Mouse (Mus musculus) midbrain, embryonic 12.5 days (tissue): ENCODE measurements around the gene Fut8. TPM values are rescaled to one million over a fixed set of nuclear protein-coding genes. Genes with fewer than 3 reads are reported as not detected.

Experiments
- ATAC-seq: fragments of 200-750 bp; cut with Nextera tagmentation; 2 replicates; pipeline ENCODE4 v1.8.0; 2017; ENCODE audit warnings: low read depth, moderate TSS enrichment, moderate library complexity; ENCODE audit not compliant: low FRiP score
- H3K27ac ChIP-seq: fragments of 300-500 bp; sonication (generic); replicated peaks from 2 replicates; pipeline ENCODE4 v1.5.1; 2016; ENCODE audit warnings: mild to moderate bottlenecking
- H3K27me3 ChIP-seq: fragments of 300-500 bp; sonication (generic); 2 replicates; pipeline ENCODE4 v1.6.1; 2016; ENCODE audit warnings: mild to moderate bottlenecking
- H3K36me3 ChIP-seq: fragments of 300-500 bp; sonication (generic); 2 replicates; pipeline ENCODE4 v1.6.1; 2016
- H3K4me1 ChIP-seq: fragments of 300-500 bp; sonication (generic); 2 replicates; pipeline ENCODE4 v1.6.1; 2016
- H3K4me2 ChIP-seq: fragments of 300-500 bp; sonication (generic); replicated peaks from 2 replicates; pipeline ENCODE4 v1.6.1; 2016; ENCODE audit warnings: mild to moderate bottlenecking, moderate library complexity
- H3K4me3 ChIP-seq: fragments of 300-500 bp; sonication (generic); 2 replicates; pipeline ENCODE4 v1.5.1; 2016; ENCODE audit warnings: mild to moderate bottlenecking
- H3K9ac ChIP-seq: fragments of 300-500 bp; sonication (generic); replicated peaks from 2 replicates; pipeline ENCODE4 v1.6.1; 2016; ENCODE audit warnings: mild to moderate bottlenecking, moderate library complexity
- H3K9me3 ChIP-seq: fragments of 300-500 bp; sonication (generic); 2 replicates; pipeline ENCODE4 v1.6.1; 2016; ENCODE audit warnings: mild to moderate bottlenecking
- WGBS: fragments of 180-500 bp; shearing (Covaris S2); methylation state at CpG from one replicate; pipeline ENCODE4 v1.1.7; 2016; 5-methylcytosine and 5-hydroxymethylcytosine counted together
- polyA plus RNA-seq: library from polyadenylated mRNA; unstranded; fragments of >200 nt; fragmentation: Nextera tagmentation; extraction: Ambion mirVana; gene quantifications from 2 replicates; pipeline ENCODE4 v1.2.1, GENCODE M21; 2016

The Fut8 gene
- polyA plus RNA-seq, 1 experiment from 2014 or later: 49.7 TPM

DNA sequence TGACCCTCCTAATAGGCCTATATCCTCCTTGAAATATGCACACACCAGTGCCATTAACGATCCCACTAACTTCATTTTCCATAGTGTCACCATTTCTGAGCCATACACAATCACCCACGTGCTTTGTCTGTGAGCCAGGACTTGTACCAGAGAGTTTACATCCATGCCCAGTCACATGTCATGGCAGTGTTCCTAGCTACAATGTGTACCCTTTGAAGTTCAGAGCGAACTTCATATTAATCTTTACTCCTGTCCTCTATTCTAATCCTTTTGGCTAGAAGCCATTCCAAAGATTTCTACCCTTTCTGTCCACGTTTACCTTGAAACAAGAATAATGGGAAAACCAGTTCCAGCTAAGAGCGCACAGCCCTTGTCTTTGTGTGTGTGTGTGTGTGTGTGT, 31.1 kb upstream of the Fut8 start:
- no peak overlapping the region for H3K4me3 ChIP-seq
- H3K36me3 ChIP-seq: no peaks in the 10 kb centered on the region
- no peaks in the 10 kb centered on the region for H3K4me1 ChIP-seq
- no peak for ATAC-seq
- H3K9me3 ChIP-seq: no peaks in the 10 kb centered on the region
- H3K9ac ChIP-seq: no peak overlapping the region
- 88% methylated on average over 5 of the region's 5 CpGs for WGBS
- H3K27me3 ChIP-seq: no peaks in the 10 kb centered on the region
- no peak overlapping the region for H3K27ac ChIP-seq
- H3K4me2 ChIP-seq: no peak overlapping the region

DNA sequence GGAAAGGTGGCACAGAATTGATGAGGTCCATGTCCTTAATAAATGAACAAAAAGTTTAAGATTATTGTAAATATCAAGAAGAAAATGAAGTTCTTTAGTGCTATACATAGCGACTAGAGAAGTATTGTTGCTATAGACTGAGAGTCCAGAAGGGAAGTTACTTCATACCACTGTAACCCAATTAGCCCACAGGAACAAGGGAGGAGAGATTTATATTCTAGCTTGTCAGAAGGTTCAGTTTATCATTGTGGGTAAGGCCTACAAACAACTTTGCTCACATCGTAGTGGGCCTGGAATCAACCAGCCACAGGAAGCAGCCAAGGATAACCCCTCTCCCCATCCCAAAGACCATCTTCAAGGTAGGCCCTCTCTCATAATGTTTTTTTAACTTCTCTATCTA, 29.9 kb upstream of the Fut8 start:
- H3K9me3 ChIP-seq: no peaks in the 10 kb centered on the region
- no peak overlapping the region for H3K9ac ChIP-seq
- no peak overlapping the region for H3K4me2 ChIP-seq
- H3K36me3 ChIP-seq: no peaks in the 10 kb centered on the region
- WGBS: 93% methylated on average over 2 of the region's 2 CpGs
- no peak overlapping the region for H3K27ac ChIP-seq
- no peak overlapping the region for H3K4me3 ChIP-seq
- ATAC-seq: no peak
- no peaks in the 10 kb centered on the region for H3K4me1 ChIP-seq
- no peaks in the 10 kb centered on the region for H3K27me3 ChIP-seq

- ATAC-seq: no peak
- H3K4me2 ChIP-seq: no peak overlapping the region
- H3K36me3 ChIP-seq: no peaks in the 10 kb centered on the region
Measured at GRCm38 (mm10) chr12:77208576-77209180, 29.2 kb upstream of the Fut8 start.

GRCm38 (mm10) chr12:77211695-77212208, 26.2 kb upstream of the Fut8 start:
- no peak overlapping the region for H3K9ac ChIP-seq
- H3K9me3 ChIP-seq: no peaks in the 10 kb centered on the region
- H3K36me3 ChIP-seq: no peaks in the 10 kb centered on the region
- WGBS: 90% methylated on average over 7 of the region's 7 CpGs
- H3K27ac ChIP-seq: no peak overlapping the region
- H3K27me3 ChIP-seq: no peaks in the 10 kb centered on the region
- ATAC-seq: no peak
- H3K4me3 ChIP-seq: no peak overlapping the region
- H3K4me1 ChIP-seq: no peaks in the 10 kb centered on the region
- H3K4me2 ChIP-seq: no peak overlapping the region

More at GRCm38 (mm10) chr12:77208576-77209180, 29.2 kb upstream of the Fut8 start:
- H3K4me1 ChIP-seq: no peaks in the 10 kb centered on the region
- 81% methylated on average over 5 of the region's 5 CpGs for WGBS
- no peaks in the 10 kb centered on the region for H3K9me3 ChIP-seq
- H3K9ac ChIP-seq: no peak overlapping the region
- no peaks in the 10 kb centered on the region for H3K27me3 ChIP-seq
- H3K4me3 ChIP-seq: no peak overlapping the region
- H3K27ac ChIP-seq: no peak overlapping the region

DNA sequence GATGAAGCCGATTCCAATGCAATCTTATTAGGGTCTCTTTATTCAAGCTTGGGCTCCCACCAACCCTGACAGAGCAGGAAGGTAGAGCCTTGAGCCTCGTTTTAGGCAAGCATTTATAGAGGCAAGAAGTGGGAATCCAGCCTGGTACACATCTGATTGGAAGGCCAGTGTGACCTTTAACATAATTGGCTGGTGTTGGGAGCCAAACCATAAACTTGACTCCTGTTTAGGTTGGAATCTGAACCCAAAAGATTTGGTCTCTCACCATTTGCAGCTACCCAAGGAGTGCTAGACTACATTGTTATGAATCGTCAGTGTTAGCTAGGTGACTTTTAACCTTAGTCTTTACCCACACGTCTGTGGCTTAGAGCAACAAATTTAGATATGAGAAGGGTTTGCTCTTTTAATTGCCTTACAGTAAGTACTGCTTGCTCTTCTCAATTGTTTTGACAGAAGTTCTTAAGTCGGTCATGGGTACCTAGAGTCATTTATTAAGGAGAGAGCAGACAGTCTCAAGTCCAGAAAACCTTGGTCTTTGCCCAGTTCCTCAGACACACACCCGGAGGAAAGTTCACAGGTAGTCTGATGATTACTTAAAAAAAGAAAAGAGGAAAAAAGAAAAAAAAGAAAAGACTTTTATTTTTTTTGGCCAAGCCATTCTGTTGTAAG, 23.9 kb upstream of the Fut8 start:
- H3K27ac ChIP-seq: no peak overlapping the region
- H3K4me2 ChIP-seq: no peak overlapping the region
- no peaks in the 10 kb centered on the region for H3K27me3 ChIP-seq
- 82% methylated on average over 6 of the region's 6 CpGs for WGBS
- H3K9me3 ChIP-seq: no peaks in the 10 kb centered on the region
- no peaks in the 10 kb centered on the region for H3K4me1 ChIP-seq
- no peak for ATAC-seq
- no peak overlapping the region for H3K4me3 ChIP-seq
- no peaks in the 10 kb centered on the region for H3K36me3 ChIP-seq
- H3K9ac ChIP-seq: no peak overlapping the region

- Histone ChIP-seq H3K9me3 (no peaks in the 10 kb centered on the region), H3K4me2 (no peak overlapping the region), H3K27ac (no peak overlapping the region), H3K36me3 (no peaks in the 10 kb centered on the region), H3K27me3 (no peaks in the 10 kb centered on the region), H3K9ac (no peak overlapping the region), H3K4me1 (no peaks in the 10 kb centered on the region), H3K4me3 (no peak overlapping the region)
- WGBS: 87% methylated on average over 3 of the region's 3 CpGs
- no peak for ATAC-seq
Measured at GRCm38 (mm10) chr12:77214565-77214909, 23.4 kb upstream of the Fut8 start.

- Histone ChIP-seq H3K27ac (no peak overlapping the region), H3K36me3 (no peaks in the 10 kb centered on the region), H3K4me2 (no peak overlapping the region), H3K9me3 (no peaks in the 10 kb centered on the region), H3K4me3 (no peak overlapping the region), H3K4me1 (no peaks in the 10 kb centered on the region), H3K9ac (no peak overlapping the region), H3K27me3 (no peaks in the 10 kb centered on the region)
- 75% methylated on average over 11 of the region's 11 CpGs for WGBS
- no peak for ATAC-seq
Measured at GRCm38 (mm10) chr12:77216511-77217192, 21.3 kb upstream of the Fut8 start.

GRCm38 (mm10) chr12:77220616-77221015, 17.3 kb upstream of the Fut8 start:
- no peak overlapping the region for H3K27ac ChIP-seq
- WGBS: 66% methylated on average over 5 of the region's 5 CpGs
- no peak overlapping the region for H3K4me2 ChIP-seq
- H3K4me1 ChIP-seq: no peaks in the 10 kb centered on the region
- no peaks in the 10 kb centered on the region for H3K9me3 ChIP-seq
- no peaks in the 10 kb centered on the region for H3K27me3 ChIP-seq
- H3K4me3 ChIP-seq: no peak overlapping the region
- no peak for ATAC-seq
- no peaks in the 10 kb centered on the region for H3K36me3 ChIP-seq
- H3K9ac ChIP-seq: no peak overlapping the region

DNA sequence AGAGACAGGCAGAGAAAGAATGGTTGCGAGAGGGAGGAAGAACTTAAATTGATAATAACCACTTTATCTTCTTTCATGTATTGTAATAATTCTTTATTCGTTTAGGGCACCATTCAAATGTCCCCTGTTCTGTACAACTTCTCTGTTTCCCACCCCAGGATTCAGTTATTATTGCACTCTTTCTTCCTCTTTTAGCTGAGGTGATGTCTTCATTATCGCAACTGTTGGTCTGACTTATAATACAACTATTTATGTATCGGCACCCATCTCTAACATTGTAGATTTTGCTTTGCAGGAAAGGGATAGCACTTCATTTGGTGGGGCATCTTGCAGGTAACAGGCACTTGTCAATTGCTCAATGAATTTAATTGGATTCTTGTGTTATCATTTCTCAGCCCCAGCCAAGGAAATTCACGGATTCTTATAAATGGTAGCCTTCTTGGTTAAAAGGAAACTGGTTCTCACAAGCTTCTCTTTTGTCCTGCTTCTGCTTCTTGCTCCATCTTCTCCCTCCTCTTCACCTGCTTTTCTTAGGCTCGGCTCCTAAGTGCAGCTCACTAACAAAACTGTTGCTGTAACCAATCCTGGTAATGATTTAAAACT, 15.6 kb upstream of the Fut8 start:
- no peak for ATAC-seq
- Histone ChIP-seq H3K4me1 (no peaks in the 10 kb centered on the region), H3K9me3 (no peaks in the 10 kb centered on the region), H3K4me3 (no peak overlapping the region), H3K27ac (no peak overlapping the region), H3K9ac (no peak overlapping the region), H3K4me2 (no peak overlapping the region), H3K36me3 (no peaks in the 10 kb centered on the region), H3K27me3 (no peaks in the 10 kb centered on the region)
- whole genome bisulfite sequencing: 90% methylated on average over 6 of the region's 6 CpGs

- no peak for ATAC-seq
Measured at GRCm38 (mm10) chr12:77223595-77223994, 14.3 kb upstream of the Fut8 start.

DNA sequence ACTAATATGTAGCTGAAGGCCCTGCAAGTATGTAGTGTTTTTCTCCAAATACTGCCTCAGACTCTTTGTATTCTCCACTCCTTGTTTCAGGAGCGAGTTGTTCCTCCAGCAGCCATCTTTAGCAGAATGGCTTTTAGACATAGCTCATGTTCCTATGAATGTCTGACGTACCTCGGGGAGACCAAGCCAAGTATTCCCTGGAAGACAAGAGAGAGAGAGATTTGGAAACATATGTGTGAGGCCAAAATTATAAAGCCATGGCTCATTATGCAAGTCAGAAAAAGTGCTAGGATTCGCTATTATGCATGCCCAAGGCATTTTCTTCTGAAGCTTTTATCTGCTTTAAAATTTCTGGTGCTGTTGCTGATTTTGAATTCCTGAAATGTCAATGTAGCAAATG, 13.8 kb upstream of the Fut8 start:
- WGBS: 90% methylated on average over 4 of the region's 4 CpGs
- no peaks in the 10 kb centered on the region for H3K9me3 ChIP-seq
- ATAC-seq: no peak

More at GRCm38 (mm10) chr12:77223595-77223994, 14.3 kb upstream of the Fut8 start:
- Histone ChIP-seq H3K27me3 (no peaks in the 10 kb centered on the region), H3K27ac (no peak overlapping the region), H3K9ac (no peak overlapping the region), H3K4me3 (no peak overlapping the region), H3K4me2 (no peak overlapping the region), H3K9me3 (no peaks in the 10 kb centered on the region), H3K36me3 (no peaks in the 10 kb centered on the region), H3K4me1 (no peaks in the 10 kb centered on the region)
- WGBS: 92% methylated on average over 3 of the region's 3 CpGs

DNA sequence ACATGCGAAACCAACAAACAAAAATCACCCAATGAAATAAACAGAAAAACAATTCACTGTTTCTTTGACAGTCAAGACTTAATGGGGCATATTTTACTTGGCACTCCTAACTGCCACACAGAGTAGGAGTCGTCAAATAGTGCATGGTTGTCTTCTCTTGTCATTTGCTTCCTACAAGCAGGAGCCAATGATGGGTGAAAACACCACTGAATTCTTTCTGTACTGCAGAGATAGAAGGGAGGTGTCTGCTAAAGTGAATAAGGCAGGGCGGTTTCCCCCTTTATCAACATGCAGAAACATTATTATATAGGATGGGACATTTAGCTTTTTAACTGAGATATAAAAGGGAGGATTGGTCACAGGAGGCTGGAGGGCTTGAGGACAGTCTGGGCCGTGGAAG, 13.0 kb upstream of the Fut8 start:
- Histone ChIP-seq H3K4me3 (no peak overlapping the region), H3K4me2 (no peak overlapping the region), H3K9ac (no peak overlapping the region), H3K36me3 (no peaks in the 10 kb centered on the region), H3K4me1 (no peaks in the 10 kb centered on the region), H3K27me3 (no peaks in the 10 kb centered on the region), H3K9me3 (no peaks in the 10 kb centered on the region), H3K27ac (no peak overlapping the region)
- ATAC-seq: no peak
- 80% methylated on average over 4 of the region's 4 CpGs for WGBS

More for the DNA sequence above, 13.8 kb upstream of the Fut8 start:
- Histone ChIP-seq H3K4me3 (no peak overlapping the region), H3K4me2 (no peak overlapping the region), H3K4me1 (no peaks in the 10 kb centered on the region), H3K36me3 (no peaks in the 10 kb centered on the region), H3K9ac (no peak overlapping the region), H3K27me3 (no peaks in the 10 kb centered on the region), H3K27ac (no peak overlapping the region)
